Mouse (Mus musculus) retina, postnatal 7 days (tissue): ENCODE measurements around the gene Bloc1s4.
A peak's percentile ranks its signal among the peaks of the same experiment; 100 is the strongest.

Experiments used
- DNase-seq: peaks from one replicate; pipeline ENCODE4 v3.0.0-alpha.2; 2012; ENCODE audit warnings: low read depth, low spot score

Bloc1s4 gene

GRCm38 (mm10) chr5:36742126-36742848, 6.2 kb downstream of the Bloc1s4 start:
- peak; percentile 66 for DNase-seq

- DNase-seq: no peak
Observed at GRCm38 (mm10) chr5:36739829-36740228, 8.6 kb downstream of the Bloc1s4 start.

- no peak for DNase-seq
Observed at GRCm38 (mm10) chr5:36738799-36739615, 9.4 kb downstream of the Bloc1s4 start.

GRCm38 (mm10) chr5:36737765-36738164, 10.7 kb downstream of the Bloc1s4 start:
- no peak for DNase-seq

GRCm38 (mm10) chr5:36736009-36736408, 12.4 kb downstream of the Bloc1s4 start:
- DNase-seq: no peak

- no peak for DNase-seq
Observed at GRCm38 (mm10) chr5:36735106-36735505, 13.3 kb downstream of the Bloc1s4 start.

GRCm38 (mm10) chr5:36733405-36733804, 15.0 kb downstream of the Bloc1s4 start:
- no peak for DNase-seq

- DNase-seq: no peak
Observed at GRCm38 (mm10) chr5:36731901-36732652, 16.4 kb downstream of the Bloc1s4 start.

GRCm38 (mm10) chr5:36730689-36731088, 17.8 kb downstream of the Bloc1s4 start:
- no peak for DNase-seq

GRCm38 (mm10) chr5:36729923-36730322, 18.5 kb downstream of the Bloc1s4 start:
- no peak for DNase-seq

- no peak for DNase-seq
Observed at GRCm38 (mm10) chr5:36729086-36729473, 19.4 kb downstream of the Bloc1s4 start.

- DNase-seq: no peak
Observed at GRCm38 (mm10) chr5:36728403-36729085, 19.9 kb downstream of the Bloc1s4 start.

- no peak for DNase-seq
Observed at GRCm38 (mm10) chr5:36727776-36728175, 20.7 kb downstream of the Bloc1s4 start.

- no peak for DNase-seq
Observed at GRCm38 (mm10) chr5:36727136-36727535, 21.3 kb downstream of the Bloc1s4 start.

- DNase-seq: no peak
Observed at GRCm38 (mm10) chr5:36726387-36726801, 22.1 kb downstream of the Bloc1s4 start.

- no peak for DNase-seq
Observed at GRCm38 (mm10) chr5:36725861-36726260, 22.6 kb downstream of the Bloc1s4 start.

GRCm38 (mm10) chr5:36724274-36724673, 24.2 kb downstream of the Bloc1s4 start:
- DNase-seq: no peak

- DNase-seq: no peak
Observed at GRCm38 (mm10) chr5:36723356-36723755, 25.1 kb downstream of the Bloc1s4 start.

- no peak for DNase-seq
Observed at GRCm38 (mm10) chr5:36722415-36722856, 26.0 kb downstream of the Bloc1s4 start.

GRCm38 (mm10) chr5:36720710-36721375, 27.6 kb downstream of the Bloc1s4 start:
- DNase-seq: no peak

GRCm38 (mm10) chr5:36720219-36720618, 28.2 kb downstream of the Bloc1s4 start:
- no peak for DNase-seq
